Mouse (Mus musculus) kidney, adult 8-10 months (tissue): ENCODE measurements around the gene Pgm5.
"Not testable (repeated sequence)": the region's sequence is repeated elsewhere in the genome, so short reads cannot be mapped to it uniquely, and the experiment has no call there.

Source experiments
- DNase-seq, 2 experiments: peaks; one replicate each; pipeline ENCODE4 v3.0.0; 2022

Gene Pgm5

DNA sequence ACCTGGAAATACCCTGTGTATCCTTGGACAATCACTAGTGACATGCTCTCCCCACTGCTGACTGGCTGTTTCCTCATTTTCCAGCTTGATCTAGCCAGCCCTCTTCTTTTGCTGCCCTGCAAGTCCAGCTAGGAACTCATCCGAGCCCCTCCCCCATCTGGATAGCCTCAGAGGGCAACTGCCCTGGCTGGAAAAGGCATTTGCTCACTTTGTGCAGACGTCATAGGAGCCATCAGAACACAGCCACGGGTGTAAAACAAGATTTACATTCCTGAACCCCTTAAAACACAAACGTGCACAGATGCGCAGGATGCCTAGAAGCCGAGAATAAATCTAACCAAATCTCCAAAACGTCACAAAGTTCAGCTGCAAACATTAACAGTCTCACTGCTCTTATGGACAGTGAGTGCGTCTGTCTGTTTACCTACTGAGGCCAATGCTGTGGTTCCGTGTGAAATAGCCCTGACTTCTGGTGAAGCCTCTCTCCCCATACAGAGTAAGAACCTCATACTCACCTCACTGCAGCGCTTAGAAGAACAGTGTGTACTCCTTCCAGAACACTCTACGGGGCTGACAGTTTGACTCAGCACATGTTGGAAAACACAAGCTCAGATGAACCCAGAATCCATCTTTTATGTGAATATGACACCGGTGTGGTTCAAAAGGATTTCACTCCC lies 99.0 kb downstream of the Pgm5 start:
- DNase-seq: no peak

DNA sequence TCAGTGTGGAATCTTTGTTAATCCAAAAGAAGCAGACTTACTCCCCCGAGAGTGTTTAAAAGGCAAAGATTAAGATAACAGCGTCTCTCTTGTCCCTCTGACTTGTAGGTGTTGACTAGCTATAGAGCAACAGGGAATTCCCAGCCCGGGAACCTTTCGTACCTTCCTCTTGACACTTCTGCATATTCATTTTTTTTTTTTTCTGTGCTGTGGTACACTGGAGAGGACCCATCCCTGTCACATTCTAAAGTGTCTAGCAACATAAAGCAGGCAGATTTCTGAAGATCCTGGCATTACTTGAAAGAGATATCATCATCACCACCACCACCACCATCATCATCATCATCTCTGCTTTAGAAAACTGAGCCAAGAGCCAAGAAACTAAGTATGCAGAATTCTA lies 105.0 kb downstream of the Pgm5 start:
- no peak for DNase-seq

DNA sequence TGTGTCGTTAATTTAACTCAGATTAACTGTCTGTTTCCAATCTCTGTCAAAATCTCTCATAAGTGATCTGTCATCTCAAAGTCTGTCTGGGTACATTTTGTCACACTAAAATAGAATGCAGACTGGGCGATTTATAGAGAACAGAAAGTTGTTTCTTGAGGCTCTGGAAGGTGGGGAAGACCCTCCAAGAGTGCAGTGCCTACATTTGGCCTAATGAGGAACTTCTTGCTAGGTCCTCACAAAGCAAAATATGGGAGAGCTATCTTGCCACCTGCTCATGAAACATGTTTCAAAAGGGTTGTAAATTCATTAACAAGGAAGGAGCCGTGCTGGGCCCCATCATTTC lies 107.2 kb downstream of the Pgm5 start:
- no peak for DNase-seq

DNA sequence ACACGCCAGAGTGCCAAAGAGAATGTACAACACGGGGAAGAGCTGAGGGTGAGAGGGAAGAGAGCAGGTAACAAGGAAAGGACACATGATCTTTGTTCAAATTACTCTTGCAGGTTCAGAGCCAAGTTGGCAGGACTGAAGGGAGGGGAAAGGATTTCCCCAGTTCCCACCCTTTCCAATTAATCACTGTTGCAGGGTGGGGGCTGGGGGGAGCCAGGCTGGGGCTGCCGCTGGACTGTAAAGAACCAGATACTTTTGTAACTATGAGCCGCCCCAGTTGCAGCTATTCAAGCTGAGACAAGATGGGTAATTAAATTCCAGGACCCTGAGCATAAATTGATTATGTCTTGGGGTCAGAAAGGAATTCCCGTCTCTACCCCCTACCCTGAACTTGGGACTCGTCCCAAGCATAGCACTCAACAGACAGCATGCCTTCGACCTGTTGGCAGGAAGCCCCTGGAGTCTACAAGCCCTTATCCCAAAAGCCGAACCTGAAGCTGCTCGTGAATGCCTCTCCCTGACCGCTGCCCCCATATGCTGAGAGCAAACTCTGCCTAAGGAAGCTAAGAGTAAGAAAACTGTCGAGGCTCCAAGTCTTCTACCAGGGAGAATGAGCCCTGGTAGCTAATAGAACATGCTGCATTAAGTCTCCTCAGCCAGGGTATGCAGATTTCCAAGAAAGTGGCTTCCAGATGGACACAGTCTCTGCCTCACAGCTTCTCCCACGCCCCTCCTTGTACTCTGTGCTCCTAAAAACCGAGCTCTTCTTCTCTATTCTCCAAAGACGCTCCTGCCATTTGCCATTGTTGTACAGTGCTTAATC lies 107.8 kb downstream of the Pgm5 start:
- DNase-seq: no peak

DNA sequence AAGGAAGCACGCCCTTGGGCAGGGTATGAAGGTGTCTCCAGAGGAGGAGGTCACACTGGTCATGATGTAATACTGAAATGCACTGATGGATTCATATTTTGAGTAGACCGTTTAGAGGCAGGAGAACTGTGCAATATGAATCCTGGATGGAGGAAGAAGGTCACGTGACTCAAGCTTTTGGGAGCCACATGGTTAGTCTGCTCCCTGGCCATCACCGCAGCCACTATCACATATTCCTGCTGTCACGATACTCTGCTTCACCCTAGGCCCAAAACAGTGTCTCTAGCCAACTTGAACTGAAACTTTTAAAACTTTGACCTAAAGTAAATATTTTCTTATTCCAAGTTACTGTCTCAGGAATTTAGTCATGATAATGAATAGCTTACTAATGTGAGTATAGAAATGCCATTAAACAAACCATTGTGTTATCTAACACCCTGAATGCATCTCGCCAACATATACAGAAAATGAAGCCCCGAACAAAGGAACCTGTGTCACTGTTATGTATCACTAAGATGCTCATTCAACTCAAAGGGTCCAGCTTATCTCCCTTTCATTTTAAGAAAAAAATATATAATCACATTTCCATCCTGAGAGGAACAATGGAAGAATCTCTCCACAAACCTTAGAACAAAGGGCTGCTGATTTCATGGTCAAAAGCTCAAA lies 108.6 kb downstream of the Pgm5 start:
- DNase-seq: no peak

DNA sequence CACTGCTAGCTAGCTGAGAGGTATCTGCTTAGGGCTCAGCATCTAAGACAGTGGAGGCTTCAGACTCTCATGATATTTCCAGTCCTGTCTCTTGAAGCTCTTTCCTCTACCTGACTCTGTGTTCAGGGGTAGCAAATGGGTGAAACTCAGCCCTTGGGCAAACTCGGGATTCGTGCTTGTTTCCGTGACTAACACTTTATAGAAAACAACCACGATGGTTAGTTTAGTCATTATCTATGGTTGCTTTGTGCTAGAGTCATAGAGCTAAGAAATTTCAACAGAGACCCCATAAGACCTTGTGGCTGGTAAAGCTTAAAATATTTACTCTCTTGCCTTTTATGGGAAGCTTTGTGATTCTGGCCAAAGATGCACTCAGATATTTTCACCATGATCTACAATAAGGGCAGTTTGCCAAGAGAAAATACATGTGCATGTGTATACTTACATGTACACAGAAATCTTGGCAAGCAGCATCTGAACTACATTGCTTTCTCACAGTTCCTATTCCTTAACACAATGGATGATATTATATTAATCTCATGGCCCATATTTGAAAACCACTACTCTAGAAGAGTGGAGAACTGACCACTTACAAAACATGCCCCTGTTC lies 115.3 kb downstream of the Pgm5 start:
- no peak for DNase-seq

DNA sequence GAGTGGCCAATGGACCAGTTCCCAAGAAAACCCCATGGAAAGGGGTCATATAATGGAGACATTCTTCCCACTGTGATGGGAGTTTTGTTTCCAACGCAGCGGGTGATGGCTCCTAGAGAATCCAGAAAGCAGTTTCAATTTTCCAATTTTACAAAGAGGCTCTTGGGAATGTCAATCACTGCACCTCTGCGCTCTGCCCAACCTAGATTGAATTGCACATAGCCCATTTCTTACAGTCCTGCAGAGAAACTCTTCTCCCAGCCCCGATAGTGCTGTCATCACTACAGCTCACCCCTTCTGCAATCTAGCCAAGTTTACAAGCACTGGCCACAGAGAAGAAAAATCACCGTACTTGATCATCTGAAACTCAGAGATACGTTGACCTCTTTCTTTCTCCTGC lies 119.0 kb downstream of the Pgm5 start:
- DNase-seq: no peak

DNA sequence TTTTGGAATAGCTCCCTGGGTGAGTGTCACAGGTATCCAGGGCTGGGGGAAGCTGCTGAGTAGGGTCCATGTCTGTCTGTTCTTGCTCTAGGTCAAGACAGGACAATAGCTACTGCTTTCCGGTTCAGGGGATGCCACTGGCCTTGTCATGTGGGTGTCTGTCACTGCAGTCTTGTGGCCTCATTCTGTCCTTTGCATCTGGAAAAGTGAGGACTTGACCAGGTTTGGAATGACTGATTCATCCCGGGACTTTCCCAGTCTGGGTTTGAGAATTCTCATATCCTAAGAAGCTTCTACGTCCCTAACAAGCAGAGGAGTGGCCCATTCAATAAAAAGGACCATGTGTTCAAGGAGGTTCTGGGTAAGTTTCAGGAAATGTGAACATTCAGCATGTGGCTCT lies 122.9 kb downstream of the Pgm5 start:
- DNase-seq: no peak

DNA sequence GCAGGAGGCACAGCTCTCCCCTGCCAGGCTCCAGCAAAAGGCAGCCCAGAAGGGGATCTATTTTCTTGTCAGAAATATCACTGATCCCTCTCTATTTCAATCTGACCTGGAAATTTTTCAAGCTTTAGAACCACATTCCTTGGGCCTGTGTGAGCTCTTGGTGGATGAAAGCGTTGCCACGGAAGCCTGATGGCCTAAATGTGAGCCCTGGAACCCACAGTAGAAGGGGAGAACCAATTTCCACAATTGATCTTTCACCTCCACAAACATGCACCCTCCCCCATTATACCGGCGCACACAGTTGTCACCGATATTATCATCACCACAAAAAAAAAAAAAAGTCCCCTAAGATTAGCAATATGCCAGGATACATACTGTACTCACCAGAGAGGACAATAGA lies 123.6 kb downstream of the Pgm5 start:
- DNase-seq: no peak

DNA sequence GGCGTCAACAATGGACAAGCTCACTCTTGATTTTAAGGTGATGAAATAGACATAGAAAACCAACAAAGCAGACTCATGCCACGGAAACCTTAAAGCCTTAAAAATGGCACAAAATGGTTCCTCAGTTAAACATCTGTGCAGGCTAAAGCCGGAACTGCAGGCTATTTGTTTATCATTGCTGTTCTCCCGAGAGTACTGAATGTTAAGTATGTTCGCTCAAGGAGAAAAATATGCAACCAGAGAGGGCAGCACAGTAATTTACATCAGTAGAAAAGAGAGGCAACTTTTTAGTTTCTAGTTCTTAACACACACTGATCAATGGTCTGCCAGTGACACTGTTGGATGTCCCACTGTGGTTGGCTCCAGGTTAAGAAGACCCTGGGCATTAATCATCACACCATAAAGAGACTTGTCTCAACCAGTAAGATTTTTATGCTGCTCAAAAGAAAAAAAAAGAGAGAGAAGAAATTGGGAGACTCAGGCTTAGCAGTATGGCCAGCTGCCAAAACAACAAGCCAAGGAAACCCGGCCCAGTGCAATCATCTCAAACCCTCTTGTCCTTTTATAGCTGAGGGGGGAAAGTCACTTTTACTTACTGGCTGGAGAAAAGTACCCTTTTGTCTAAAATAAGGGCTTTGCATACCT lies 126.0 kb downstream of the Pgm5 start:
- DNase-seq: no peak

DNA sequence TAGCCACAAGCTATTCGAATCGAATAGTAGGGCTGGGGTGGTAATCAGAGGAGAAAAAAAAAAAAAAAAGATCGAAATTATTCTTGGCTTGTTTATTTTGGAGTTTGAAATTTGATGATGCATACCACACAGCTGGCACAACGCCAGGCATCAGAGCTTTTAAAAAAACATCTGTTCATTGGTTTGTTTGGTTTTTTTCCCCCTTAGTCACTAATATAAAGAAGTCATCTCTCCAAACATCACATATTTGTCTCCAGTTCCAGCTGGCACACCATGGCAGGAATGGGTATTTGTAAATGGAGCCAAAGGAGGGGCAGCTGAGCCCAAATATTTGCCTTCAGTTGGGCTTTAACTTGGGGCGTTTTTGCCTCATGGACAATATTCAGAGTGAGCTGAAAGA lies 131.0 kb downstream of the Pgm5 start:
- no peak for DNase-seq

DNA sequence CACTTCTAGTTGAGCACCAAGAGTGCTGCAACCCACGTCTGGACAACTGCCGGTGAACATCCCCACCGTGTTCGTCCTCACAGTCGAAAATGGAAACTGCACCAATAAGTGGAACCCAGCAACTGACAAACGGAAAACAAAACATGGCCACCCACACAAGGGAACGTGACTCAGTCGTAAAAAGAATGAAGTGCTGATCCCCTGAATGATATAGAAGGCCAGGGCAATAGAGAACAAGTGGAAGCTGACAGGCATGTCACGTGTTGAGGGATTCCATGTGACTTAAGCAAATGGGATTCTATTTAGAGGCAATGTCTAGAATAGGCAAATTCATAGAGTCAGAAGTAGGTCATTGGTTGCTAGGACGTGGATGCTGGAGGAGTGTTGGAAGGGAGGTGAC lies 137.3 kb downstream of the Pgm5 start:
- no peak for DNase-seq

DNA sequence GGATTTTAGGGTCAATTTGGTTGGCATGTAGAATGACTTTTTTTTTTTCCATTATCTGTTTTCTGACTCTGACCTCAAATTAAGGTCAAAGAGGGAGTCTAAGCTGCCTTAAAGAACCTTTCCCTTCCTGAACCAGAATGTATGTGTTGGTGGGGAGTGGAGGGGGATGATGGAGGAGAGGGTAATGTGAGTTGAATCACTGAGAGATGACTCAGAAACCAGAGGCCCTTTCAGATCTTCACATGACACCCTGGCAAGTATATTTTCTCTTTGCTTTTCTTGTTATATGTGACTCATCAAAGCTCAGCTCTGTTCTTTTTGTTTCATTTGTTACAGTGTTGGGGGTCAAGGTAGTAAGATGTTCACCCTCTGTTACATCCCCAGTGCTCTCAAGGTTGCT lies 141.2 kb downstream of the Pgm5 start:
- no peak for DNase-seq

DNA sequence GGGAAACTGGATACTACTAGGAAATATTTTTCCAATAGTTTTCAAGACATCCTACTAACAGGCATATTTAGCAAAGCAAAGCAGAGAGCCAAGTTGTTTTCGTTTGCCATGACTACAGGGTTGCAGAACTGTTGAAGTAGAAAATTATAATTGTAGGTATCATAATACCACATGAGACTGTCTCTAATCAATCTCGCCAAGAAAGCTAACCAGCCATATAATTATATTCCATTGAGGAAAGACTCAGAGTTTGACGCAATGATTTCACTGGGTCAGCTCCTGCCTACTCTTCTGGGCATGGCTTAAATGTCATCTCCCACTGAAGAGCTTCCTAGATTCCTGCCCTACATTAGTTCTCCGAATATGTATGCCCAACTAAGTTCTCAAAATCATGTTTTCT lies 142.2 kb downstream of the Pgm5 start:
- no peak for DNase-seq

DNA sequence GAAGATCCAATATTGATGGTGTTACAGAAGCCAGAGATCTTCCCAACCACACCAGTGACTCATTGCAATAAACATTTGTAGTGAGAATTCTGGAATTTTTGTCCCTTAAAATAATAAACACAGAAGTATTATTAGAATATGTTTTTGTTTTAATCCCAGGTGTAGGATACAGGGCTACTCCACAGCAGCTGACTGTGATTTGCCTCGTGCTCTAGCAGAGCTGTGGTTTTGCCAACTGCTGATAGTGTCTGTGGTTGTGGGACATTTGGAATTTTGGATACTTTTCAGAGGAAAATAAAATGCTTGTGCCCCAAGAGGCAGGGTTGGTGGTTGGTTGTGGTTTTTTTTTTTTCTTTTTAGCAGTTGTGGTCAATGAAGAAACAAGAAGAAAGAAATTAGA lies 143.6 kb downstream of the Pgm5 start:
- DNase-seq: no peak

DNA sequence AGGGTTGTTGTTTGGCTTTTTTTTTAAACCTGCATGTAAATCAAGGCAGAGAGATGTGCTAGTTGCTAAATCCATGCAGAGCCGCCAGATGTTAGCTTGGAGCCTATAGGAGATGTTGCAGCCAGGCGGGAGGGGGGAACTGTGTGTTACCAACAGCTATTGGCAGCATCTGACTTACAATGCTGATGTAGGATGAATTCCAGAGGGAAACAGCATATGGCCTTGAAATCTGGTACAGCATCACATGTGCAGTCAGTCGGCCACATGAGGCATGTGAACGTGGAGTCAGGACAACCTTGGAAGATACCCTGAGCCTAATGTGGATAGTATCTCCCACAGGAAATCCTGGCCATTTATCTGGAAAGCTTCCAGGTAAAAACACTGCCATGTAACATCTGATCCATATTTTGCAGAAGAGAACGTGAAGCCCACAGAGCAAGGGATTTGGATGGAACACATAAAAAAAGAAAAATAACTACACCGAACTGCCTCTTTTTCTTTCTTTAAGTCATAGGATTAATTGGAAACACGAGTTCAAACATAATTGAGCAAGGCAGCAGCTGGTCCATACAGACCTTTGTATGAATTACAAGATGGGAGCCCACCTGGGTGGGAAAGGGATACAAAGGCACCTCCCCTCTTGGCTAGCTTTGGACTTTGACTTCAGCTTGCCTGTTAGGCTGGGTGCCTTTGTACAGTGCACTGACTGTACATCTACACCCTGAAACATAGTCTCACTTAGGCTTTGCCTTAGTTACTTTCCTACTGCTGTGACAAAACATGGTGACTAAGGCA lies 145.2 kb downstream of the Pgm5 start:
- no peak for DNase-seq

DNA sequence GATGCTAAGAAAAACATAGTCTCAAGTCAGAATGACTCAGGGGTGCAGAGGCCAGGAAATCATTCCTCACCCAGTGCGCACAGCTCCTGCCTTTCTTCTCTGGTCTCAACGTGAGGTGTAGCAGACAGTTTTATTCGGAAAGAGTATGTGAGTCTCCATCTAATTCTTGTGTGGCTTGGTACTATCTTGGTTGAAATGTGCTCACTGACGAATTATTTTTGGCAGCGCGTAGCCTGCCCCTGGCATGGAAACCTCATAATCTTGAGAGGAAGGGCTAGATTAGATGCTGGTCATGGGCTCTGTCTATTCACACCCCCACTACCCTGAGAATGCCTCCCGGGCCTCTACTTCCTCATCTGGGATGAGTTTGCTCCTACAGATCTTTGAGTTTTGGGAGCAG lies 153.6 kb downstream of the Pgm5 start:
- DNase-seq: no peak

DNA sequence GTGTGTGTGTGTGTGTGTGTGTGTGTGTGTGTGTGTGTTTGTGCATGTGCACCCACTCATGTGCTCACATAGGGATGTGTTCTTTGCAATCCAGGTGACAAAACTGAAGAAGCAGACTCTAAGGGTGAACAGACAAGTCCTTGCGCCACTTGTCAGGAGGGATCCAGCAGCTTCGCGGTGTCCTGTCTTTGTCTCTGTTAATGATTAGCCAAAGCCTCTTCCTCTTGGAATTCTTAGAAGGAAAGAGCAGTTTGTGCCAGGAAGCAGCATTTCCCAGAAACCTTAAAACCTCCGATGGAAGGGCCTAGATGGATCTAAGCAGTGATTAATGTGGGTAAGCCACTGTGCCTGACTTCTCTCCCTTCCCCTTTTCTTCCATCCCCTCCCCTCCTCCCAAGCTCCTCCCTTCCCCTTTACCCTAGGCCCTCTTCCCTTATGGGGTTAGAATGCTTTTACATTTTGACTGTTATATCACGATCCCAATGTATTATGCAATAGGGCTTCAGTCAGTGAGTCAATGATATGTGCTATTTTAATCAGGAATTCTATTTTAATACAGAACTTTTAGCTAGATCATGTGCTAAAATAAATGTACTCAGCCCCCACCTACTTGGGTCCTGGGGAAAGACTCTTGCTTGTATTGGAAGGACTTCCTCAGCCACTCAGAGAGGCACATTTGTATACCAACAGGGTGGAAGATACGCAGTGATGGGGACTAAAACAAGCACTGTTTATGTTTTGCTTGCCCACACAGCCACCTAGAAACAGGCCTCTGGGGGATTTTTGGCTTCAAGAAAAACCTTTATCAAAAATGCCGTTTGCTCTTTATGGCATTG lies 154.4 kb downstream of the Pgm5 start:
- DNase-seq: peak; percentile 21 to 45

DNA sequence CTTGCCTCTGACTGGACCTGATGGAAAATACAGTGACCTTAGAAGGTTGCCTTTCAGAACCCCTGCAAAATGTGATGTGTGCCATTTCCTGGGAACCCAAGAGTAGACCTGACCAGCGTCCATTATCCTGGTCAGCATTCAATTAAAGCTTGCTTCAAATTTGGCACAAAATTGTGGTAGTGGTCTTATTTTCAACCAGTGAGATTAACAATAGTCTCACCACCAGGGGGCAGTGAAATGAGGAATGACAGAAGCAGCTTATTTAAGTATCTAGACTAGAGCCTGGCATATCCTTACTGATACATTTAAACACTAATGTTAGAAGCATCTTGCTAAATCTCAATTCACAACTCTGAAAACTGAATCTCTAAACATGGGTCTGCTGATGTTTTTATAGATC lies 156.3 kb downstream of the Pgm5 start:
- peak in 1 of 2 experiments; percentile 15 for DNase-seq

DNA sequence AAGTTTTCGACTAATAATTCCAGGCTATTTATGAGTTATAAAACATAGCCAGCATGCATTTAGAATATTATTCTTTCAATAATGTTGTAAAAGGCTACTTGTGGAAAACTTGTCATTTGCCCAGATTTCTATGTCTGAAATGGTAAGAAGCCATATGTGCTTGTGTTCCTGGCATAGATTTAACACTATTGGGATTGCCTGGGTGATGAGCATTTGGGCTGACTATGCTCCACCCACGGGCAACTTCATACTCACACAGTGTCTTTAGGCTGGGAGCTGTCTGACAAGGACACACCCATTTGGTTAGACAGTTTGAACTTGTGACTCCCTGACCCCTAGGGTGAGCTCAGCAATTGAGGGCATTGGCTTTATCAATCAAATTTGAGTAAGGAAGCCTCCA lies 157.3 kb downstream of the Pgm5 start:
- no peak for DNase-seq

DNA sequence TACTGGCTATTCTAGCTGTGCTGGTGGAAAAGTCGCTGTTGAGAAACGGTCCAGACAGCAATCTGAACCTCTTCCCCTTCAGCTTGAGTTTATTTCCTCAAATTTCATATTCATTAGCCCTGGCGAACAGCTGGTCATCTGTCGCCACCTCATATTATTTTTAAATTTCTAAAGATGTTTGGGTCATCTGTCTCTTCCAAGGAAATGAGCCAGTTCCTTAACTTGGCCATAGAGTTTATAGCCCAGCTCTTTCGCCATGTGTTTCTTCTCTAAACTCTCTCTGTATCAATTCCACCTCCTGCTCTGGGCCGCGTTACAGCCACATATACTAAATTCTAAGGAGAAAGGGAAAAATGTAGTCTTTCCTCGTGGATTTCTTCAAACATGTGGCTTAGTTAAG lies 158.0 kb downstream of the Pgm5 start:
- no peak for DNase-seq

DNA sequence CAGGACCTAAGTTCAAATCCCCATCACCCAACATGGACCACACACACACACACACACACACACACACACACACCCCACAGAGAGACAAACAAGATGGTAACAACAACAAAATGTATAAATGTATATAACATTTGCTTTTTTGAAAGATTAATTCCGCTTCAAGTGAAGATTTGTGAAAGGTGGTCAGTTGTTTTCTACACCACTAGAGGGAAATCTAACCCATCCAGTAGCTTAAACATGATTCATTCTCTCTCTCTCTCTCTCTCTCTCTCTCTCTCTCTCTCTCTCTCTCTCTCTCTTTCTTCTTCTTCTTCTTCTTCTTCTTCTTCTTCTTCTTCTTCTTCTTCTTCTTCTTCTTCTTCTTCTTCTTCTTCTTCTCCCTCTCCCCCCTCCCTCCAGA lies 158.5 kb downstream of the Pgm5 start:
- not testable (repeated sequence) for DNase-seq
